Mouse (Mus musculus) gastrocnemius, adult 8-10 months (tissue): ENCODE data around the gene Cdh16. TPM values are rescaled to one million over a fixed set of nuclear protein-coding genes. Genes with fewer than 3 reads are reported as not detected.
"Not testable (repeated sequence)": the region's sequence is repeated elsewhere in the genome, so short reads cannot be mapped to it uniquely, and the experiment has no call there.

ENCODE experiments used
- DNase-seq, 2 experiments: peaks; one replicate each; pipeline ENCODE4 v3.0.0; 2022; ENCODE audit warnings: low spot score in 2 of 2
- total RNA-seq, 4 experiments: library from RNA; stranded (reverse); gene quantifications; 2 replicates each; pipeline ENCODE4 v1.2.4; 2022

Gene Cdh16
- under 1 TPM in 1 of 4 experiments, not detected in 3; 0.47 TPM for total RNA-seq

- DNase-seq = no peak
These were observed at the start of gene Cdh16 for GRCm38 (mm10) chr8:104624161-104624560. Gene Cdh16, minus strand, starts transcription at chr8:104624396.

- DNase-seq = no peak
These were observed 31.4 kb upstream of the Cdh16 start for GRCm38 (mm10) chr8:104655614-104656013.

GRCm38 (mm10) chr8:104654984-104655383, 30.8 kb upstream of the Cdh16 start:
- DNase-seq = peak in 1 of 2 experiments; percentile 39

- DNase-seq = not testable (repeated sequence)
These were observed 20.0 kb upstream of the Cdh16 start for GRCm38 (mm10) chr8:104644187-104644586.

GRCm38 (mm10) chr8:104642324-104642654, 18.1 kb upstream of the Cdh16 start:
- no peak for DNase-seq

GRCm38 (mm10) chr8:104641426-104642323, 17.5 kb upstream of the Cdh16 start, which contains the start of gene Ciao2b:
Gene Ciao2b, minus strand, starts transcription at chr8:104641965.
- DNase-seq = peak; percentile 62 to 72

- no peak for DNase-seq
These were observed 16.7 kb upstream of the Cdh16 start for GRCm38 (mm10) chr8:104640831-104641370.

- DNase-seq = no peak
These were observed 16.0 kb upstream of the Cdh16 start for GRCm38 (mm10) chr8:104640241-104640640.

- no peak for DNase-seq
These were observed 13.8 kb upstream of the Cdh16 start for GRCm38 (mm10) chr8:104638010-104638409.

- DNase-seq = no peak
These were observed 11.0 kb upstream of the Cdh16 start for GRCm38 (mm10) chr8:104635004-104635710.

- DNase-seq = peak in 1 of 2 experiments; percentile 32
These were observed 9.1 kb upstream of the Cdh16 start for GRCm38 (mm10) chr8:104633156-104633744.

GRCm38 (mm10) chr8:104632486-104632885, 8.3 kb upstream of the Cdh16 start:
- peak in 1 of 2 experiments; percentile 3 for DNase-seq

GRCm38 (mm10) chr8:104631975-104632374, 7.8 kb upstream of the Cdh16 start:
- DNase-seq = peak in 1 of 2 experiments; percentile 4

- DNase-seq = peak in 1 of 2 experiments; percentile 23
These were observed 6.9 kb upstream of the Cdh16 start, which contains the start of gene Rrad for GRCm38 (mm10) chr8:104630981-104631663. Gene Rrad, minus strand, starts transcription at chr8:104631327.

GRCm38 (mm10) chr8:104630574-104630973, 6.4 kb upstream of the Cdh16 start:
- DNase-seq = peak in 1 of 2 experiments; percentile 16

- DNase-seq = no peak
These were observed 5.9 kb upstream of the Cdh16 start for GRCm38 (mm10) chr8:104630111-104630479.

GRCm38 (mm10) chr8:104629306-104630110, 5.3 kb upstream of the Cdh16 start:
- DNase-seq = peak; percentile 34 to 57

- DNase-seq = peak in 1 of 2 experiments; percentile 2
These were observed 4.2 kb upstream of the Cdh16 start for GRCm38 (mm10) chr8:104628402-104628801.

- DNase-seq = peak in 1 of 2 experiments; percentile 1
These were observed 3.0 kb upstream of the Cdh16 start for GRCm38 (mm10) chr8:104627065-104627740.
